Mouse (Mus musculus) yolk sac, embryonic 10.5 days (tissue): ENCODE results near the gene Atp10a.
A peak's percentile ranks its signal among the peaks of the same experiment; 100 is the strongest.

Experiments
- DNase-seq: peaks from one replicate; pipeline ENCODE4 v3.0.0-alpha.2; 2017; ENCODE audit warnings: low spot score

The Atp10a gene

DNA sequence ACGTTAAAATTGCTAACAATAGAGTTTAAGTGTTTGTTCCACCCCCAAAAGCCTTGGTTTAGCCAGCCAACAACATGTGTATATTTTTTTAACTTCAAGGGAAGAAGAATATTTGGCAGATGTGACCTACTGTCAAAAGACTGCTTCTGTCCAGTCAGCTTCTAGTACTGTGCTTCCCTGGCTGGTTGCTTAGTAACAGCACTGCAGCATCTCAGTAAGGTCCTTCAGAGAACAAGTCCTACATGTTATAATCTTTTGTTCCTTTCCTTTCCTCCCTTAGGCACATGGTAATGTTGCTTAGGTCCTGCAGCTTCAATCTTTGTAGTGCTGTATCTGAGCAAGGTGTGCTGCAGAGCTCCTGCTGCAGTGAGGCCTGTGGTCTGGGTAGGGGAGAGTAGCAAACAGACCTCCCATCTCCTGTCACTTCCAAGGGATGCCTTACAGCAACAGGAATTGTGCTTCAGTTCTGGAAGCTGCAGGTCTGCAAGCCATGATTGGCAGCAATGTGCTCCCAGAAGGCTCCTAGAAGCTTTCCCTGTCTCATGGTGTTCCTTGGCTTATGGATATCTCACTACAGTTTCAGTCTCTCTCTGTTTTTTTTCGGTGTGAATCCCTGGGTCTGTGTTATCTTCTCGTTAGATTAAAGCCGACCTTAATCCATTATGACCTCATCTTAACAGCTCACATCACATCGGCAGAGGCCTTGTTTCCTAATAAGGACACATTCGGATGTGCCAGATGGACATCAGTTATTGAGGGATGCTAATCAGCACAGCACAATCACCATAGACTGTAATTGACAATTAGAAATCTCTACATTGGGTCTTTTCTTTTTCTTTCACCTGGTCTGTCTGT lies 34.3 kb downstream of the Atp10a start:
- DNase-seq, result no peak

DNA sequence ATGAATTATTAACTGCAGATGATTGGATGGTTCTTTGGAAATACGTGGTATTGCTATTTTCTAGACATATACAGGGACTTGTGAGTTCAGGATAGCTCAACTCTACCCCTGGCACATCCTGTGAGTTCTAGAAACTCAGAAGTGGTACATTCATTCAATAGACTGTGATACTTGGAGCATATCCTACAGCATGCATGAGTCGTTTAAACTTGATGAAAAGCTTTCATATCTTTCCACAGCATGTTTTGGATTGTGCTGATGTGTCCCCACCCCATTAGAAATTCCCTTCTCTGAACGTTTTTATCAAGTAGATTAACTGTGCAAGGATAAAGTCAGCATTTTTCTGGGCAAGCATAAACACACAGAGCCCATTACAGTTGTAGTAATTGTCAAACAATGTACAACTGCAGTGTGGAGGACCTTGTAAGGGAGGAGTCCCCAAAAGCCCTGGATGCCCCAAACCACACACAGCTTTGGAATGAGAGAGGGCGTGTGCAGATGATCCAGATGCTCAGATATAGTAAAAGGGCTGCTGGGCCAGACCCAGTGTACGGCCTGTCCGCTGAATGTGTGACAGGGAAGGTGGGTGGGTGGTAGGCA lies 35.1 kb downstream of the Atp10a start:
- no peak for DNase-seq

DNA sequence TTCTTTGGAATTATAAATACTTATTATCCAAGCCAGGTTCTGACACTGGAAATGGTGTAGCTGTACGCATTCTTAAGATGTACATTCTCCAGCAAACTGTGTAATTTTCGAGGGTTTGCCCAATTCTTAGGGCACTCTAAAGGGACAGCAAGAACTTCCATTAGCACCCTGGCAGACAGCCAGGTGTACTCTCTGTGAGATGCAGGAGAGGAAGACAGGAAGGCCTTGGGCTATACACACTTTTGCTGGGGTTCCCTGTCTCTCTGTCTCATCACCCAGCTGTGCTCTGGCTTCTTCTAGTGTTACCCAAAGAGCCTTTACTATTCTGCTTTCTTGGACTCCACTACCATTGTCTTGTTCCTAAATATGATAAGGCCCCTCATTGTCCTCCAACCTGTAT lies 36.7 kb downstream of the Atp10a start:
- no peak for DNase-seq

DNA sequence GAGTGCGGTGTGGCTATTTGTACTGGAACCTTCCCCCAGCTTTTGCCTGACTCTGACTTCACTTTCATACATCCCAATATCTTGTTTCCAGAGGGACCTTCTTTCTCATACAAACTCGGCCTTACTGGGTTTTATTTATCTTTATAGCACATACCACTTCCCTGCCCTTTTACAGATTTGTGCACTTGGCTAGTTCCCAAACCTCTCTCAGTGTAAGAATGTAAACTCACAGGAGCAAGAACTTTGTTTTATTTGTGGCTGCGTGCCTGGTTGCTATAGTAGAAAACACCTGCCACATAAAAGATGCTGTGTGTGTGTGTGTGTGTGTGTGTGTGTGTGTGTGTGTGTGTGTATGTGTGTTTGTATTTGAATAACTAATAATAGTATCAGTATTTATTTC lies 37.4 kb downstream of the Atp10a start:
- no peak for DNase-seq

DNA sequence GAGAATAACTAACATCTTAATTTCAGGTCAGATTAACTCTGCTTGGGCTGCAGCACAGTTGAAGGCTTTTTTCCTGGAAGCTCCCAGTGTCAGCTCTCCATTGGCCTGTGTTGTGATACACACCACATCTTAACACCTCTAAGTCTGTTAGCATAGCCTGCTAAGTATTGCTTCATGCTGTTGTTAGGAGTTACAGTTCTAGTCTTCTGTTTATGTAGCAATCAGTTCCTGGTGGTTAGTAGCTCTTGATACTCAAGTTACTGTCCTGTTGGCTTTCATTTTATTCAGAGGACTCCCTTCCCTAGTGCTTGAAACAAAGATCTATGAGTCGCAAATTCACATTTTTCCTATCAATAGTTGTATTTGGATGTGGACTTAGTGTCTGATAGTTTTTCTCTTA lies 39.7 kb downstream of the Atp10a start:
- DNase-seq, result no peak

DNA sequence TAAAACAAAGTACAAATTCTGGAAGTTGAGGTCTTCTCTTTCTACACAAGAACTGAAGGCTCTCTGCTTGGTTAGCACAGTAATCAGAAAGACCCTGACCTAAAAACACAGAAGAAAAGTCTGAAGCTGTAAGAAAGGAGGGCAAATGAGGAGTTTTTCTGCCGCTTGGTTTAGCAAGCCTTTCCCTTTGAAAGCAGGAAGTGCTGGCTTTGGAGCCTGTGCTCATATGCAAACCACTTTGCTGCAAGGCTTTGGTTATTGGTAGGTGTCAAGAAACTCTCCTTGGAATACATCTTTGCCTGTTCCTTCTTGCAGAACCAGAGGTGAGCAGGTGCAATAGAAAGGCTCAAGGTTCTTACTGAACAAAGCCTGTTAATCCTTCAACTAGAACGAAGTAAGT lies 41.1 kb downstream of the Atp10a start:
- DNase-seq, result no peak

DNA sequence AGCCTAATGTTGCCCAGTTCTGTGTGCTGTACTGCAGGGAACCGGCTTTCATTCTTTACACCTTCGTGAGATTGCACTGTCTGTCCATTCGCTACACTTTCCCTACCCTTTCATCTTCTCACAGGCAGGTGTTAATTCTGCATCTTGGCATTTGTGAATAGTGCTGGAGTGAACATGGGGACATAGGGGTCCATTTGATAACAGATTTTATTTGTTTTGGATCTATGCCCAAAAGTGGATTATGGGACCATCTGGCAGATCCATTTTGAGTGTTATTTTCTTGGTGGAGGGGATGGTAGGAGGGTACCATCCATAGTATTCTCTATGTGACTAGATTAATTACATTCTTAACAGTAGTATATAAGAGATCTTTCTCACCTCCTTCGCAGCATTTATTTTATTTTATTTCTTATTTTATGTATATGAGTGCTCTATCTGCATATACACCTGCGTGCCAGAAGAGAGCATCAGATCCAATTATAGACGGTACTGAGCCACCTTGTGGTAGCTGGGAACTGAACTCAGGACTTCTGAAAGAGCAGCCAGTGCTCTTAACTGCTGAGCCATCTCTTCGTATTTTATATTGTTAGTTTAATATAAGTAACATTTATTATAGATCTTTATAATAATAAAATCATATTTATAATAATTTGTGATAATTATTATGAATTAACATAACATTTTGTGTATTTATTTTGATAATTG lies 42.9 kb downstream of the Atp10a start:
- no peak for DNase-seq

DNA sequence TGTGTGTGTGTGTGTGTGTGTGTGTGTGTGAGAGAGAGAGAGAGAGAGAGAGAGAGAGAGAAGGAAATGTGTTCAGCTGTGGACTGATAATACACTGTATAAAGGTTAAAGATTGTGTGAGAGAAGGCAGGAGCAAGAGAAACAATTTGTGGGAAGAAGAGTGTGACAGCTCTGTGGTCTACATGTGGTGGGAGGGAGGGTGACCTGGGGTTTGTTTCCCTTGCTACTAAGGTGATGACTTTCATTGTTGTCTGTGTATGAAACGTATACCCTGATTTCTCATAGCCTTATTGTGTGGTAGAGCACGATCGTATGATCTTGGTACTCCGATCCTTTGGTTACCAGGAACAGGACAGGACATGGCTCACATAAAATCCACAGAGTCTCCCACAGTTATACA lies 45.3 kb downstream of the Atp10a start:
- DNase-seq, result no peak

DNA sequence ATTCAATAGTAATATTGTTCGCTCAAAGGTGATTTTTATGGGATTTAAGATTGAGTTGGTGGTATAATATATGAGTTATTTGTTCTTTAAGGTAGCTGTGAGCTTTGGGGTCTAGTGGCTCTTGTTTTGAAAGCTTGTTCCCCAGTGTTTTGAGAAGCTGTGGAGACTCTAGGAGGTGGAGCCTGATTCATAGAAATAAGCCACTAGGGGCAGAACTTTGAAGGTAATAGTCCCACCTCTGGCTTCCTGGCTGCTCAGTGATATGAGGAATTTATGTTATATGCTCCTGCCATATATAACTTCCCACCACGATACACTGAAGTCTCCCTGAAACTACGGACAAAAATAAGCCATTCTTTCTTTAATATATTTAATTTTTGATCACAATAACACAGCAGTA lies 49.2 kb downstream of the Atp10a start:
- DNase-seq, result no peak

DNA sequence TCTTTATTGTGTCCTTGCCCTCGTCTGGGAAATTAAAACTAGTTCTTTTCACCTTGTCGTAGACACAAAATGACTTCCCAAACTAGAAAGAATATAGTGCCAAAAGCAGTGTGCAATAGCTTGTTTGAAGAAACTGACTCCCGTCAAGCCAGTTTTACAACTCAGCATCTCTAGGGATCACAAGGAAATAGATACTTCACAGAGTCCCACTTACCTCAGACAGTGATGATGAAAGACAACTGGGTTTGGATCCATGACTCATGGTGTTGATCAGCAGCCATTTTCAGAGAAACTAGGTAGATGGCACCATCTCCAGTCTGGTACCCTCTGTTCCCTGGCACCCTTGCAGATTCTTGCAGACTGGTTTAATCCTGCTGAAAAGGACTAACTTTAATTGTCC lies 53.3 kb downstream of the Atp10a start:
- DNase-seq, result no peak

DNA sequence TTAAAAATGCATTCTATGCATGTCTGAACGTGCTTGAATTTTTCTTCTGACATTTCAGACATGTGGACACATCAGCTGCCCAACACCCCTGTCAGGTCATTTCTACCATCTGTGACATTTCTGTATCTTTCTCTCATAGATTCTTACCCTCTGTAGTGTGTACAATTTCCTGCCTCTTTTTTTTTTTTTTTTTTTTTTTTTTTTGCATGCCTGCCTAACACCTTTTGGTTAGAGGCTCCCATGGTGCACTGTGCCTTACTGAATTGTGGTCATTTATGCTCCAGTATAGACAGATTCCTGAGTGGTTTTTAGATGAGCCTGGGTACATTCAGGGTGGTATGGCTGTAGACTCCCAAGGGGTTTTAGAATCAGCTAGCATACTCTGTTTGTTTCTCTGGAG lies 54.3 kb downstream of the Atp10a start:
- DNase-seq, result no peak

DNA sequence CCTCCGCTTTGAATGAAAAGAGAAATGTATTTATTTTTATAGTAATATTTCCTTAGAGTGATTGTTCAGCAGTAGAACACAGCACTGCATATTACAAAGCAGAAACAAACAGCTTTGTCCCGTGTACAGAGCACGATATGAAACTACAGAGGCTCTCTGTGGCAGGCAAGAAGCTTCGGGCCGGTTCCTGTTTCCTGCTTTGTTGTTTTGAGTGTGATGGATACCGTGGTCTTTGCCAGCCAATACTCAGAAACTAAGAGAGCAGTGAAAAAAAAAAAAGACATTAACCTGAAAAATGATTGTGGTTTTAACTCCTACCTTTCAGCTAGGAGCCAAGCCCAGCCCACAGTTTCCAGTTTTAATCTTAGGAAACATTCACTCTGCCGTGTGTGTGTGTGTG lies 55.8 kb downstream of the Atp10a start:
- DNase-seq, result no peak

DNA sequence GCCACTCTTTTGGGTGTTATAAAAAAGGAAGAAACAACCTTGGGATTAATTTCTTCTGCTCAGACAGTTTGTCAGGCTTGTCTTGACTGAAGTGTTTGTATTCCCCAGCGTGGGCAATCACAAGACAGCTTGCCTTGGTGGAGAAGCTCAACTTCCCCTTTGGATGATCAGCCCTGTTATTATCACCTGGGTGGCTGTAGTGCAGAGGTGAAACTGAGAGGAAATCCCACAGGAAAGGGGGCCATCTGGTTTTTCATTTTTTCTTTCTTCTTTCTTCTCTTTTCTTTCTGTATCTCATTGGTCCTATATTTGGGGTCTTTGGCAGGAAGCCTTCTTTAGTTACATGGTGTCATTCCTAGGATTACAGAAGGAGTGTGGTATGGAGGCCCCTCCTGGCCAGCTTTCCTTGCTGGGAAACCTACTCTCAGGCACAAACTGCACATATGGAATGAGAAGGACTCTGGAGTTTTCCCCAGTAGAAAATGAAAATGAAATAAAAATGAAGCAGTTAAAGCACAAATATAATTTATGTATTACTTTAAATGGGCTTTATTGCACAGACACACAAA lies 59.7 kb downstream of the Atp10a start:
- DNase-seq, result no peak

DNA sequence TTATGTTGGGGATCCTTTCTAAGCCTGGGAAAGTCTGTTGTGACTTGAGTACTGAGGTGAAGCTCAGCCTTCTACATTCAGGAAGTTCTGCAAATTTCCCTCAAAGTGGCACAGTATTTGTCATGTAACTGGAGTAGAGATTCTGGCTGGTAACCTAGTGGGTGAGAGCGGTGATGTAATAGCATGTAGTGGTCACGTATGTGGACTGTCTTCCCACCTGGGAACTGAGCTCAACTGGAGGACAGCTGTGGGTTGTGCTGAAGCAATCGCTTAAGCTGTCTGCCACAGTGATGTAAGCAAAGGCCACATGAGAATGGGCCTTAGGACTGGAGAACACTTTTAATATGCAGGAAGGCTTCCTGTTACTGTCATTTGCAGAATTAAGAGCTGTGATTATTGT lies 60.7 kb downstream of the Atp10a start:
- DNase-seq, result no peak

DNA sequence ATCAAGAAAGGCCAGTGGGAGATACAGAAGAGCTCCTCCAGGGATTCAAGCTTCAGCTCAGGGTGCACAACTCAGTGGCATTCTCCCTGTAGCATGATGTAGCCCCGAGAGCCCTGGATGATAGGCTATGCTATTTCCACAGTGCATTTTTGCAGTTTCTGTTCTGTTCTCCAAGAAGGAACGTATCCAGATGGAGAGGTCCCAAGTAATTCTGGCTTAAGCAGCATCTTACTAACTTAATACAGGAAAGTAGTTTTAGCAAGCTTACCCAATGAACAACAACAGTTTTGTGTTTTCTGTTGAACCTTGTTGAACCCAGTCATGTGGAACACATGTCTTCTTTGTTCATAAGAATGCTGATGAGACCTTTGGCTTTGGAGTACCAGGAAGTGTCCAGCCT lies 62.6 kb downstream of the Atp10a start:
- DNase-seq, result no peak

DNA sequence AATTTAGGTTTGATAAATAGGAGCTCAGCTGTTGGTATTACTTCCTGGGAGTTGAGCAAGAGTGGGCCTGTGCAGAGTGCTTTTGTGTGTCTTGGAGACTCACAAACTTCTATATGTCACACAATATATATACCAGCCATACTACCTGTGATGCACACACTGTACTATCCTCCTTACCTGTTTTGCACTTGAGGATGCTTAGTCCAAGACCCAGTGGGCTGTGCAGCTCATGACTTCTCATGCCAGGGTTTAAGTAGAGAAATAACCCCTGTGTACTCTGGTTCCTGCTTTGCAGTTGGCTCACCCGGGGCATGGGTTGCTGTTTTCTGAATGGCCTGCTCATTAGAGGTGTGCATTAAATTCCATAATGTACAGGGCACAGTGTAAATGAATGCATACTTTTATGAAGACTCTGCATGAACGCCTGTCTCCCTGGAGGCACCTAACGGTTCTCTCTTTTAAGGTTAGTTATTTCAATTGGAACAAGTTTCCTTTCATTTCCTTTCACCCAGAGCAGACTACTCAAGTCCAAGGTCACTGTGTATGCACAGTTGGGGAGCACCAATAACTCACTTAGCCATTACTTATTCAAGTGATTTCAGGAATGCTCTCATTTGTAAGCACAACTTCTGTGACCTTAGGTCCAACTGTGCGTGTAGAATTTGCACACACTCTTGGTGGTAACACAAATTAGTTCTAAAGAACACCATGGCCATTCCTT lies 63.4 kb downstream of the Atp10a start:
- no peak for DNase-seq

DNA sequence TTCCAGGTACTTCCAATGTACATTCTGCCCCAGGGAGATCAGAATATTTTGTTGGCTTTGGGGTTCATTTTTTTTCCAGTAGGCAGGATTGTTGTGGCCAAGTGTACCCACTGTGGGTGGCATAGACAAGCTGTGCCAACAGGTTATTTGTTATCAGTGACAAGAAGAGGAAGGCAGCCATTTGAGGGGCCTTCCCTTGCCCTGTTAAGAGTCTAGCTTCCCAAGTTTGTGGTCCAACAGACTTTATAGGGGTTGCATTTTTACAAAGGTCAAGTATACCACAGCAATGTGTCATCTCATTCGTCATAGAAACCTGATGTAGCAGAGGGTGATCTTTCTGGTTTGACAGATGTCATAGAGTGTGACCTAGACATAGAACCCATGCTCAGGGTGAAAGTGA lies 66.3 kb downstream of the Atp10a start:
- DNase-seq, result no peak

DNA sequence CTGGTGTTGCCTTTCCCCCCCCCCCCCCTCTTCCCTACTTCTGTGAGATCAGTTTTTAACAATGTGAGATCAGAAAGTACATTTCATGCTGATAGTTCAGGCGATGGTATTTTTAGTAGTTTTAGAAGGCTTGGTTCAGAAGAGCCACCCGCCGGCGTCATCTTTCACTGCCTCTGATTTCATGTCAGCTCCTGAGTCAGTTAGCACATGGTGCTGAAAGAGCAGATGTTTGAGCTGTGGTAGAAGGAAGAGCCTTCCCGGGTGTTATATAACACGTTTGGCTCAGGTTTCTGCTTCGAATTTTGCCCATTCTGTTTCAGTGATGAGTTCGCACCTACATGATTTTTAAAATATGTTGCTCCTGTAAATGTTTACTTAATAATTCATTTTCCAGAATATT lies 74.2 kb downstream of the Atp10a start:
- no peak for DNase-seq

DNA sequence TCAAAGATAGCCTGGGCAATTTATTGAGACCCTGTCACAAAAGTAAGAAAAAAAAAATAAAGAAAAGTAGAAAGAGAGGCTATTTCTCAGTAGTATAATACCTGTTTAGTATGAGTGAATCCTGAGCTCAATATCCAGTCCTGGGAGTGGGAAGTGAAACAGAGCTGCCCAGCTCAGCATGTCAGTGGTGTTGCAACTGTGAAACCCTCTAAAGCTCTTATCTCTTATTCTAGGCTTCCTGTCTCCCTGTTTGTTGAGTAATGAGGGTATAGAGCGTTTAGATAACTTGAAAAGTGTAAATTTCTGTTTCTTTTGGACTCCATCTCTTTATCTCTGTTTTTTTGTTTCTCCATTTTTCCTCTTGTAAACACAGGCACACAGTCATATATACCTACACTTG lies 74.9 kb downstream of the Atp10a start:
- DNase-seq, result no peak

DNA sequence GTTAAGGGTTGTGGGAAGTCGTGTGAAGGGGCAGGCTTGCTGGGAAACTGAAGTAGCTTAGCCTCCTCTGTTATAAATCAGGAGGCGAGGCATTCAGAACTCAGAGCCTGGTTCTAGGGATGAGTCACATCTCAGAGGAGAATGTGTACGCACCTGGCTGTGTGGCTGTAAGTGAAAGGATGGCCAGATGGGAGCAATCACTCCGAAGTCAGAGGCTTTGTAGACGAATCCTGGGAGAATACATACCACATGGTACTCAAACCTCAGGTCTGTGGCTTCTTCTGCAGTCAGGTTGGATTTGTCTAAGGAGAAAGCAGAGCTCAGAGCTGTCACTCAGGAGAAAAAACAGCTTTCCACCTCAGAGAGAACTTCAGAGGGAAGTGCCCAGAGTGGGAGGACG lies 76.4 kb downstream of the Atp10a start:
- no peak for DNase-seq

DNA sequence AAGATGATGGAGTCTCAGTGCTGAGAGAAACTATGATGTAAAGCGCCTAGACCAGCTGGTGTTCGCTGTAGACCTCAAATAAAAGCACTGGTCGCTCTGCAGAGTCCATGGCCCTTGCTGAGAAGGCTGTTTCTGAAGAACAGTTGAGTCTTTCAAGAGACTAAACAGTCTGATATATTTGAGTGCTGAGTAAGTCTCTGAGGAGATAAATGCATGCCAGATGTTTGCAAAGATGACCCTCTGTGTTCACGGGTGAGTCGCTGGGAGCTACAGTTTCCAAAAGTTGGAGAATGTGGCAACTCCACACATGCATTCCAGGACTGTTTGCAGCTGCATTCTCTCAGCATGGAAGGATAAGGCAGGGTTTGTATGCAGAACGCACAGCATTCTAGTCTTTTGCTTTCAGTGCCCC lies 77.5 kb downstream of the Atp10a start:
- DNase-seq, result peak; percentile 14

DNA sequence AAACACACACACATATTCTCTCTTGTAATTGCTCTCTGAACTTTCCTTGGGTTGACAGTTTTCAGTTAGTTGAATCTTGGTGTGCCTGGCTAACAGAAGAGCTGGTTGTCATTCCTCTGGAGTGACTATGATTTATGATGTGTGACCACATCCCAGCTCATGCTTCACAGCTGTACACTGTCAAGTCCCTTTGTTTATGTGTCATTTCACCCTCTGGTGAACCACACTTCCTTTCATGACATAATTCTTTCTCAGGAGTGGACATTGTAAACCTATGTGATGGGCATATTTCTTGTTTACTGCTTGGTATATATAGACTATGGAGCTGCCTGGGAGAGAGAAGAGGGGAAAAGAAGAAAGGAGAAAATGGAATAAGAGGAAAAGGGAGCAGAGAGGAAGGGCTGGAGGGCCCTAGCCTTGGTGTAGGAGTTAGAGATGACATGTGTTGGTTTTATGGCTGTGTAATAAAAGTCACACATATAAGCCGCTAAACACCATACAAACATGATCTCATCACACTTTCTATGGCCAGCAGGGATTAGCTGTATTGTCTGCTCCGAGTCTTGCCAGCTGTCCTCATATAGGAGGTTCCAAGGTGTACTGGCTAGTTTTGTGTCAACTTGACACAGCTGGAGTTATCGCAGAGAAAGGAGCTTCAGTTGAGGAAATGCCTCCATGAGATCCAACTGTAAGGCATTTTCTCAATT lies 81.0 kb downstream of the Atp10a start:
- no peak for DNase-seq
